Mouse (Mus musculus) MEL (cell line): ENCODE data around the gene Dpep2nb. TPM values are rescaled to one million over a fixed set of nuclear protein-coding genes. Genes with fewer than 3 reads are reported as not detected.

Experiments
- DNase-seq: peaks from one replicate; pipeline ENCODE4 v3.0.0; 2011; ENCODE audit warnings: low read depth, low spot score
- H3K27ac ChIP-seq: 2 replicates; pipeline ENCODE4 v1.5.1; 2012; ENCODE audit warnings: low read depth, mild to moderate bottlenecking, control low read depth, low read length, moderate library complexity; ENCODE audit not compliant: control insufficient read depth
- H3K27me3 ChIP-seq, 2 experiments: fragments of 150-350 bp in 1 of 2; sonication (generic) in 1 of 2; 2 replicates each; pipeline ENCODE4 v1.6.1; 2012; ENCODE audit warnings: low read length in 2 of 2, mild to moderate bottlenecking in 2 of 2, improper control_type of control experiment in 1 of 2, moderate library complexity in 1 of 2; ENCODE audit not compliant: insufficient read depth in 2 of 2, control insufficient read depth in 1 of 2
- H3K36me3 ChIP-seq, 2 experiments: 2 replicates each; pipeline ENCODE4 v1.6.1; 2012 to 2014; ENCODE audit warnings: low read length in 2 of 2, improper control_type of control experiment in 1 of 2, inconsistent platforms in 1 of 2, mild to moderate bottlenecking in 1 of 2; ENCODE audit not compliant: insufficient read depth in 2 of 2, control insufficient read depth in 1 of 2
- H3K4me1 ChIP-seq, 2 experiments: fragments of 150-350 bp in 1 of 2; sonication (generic) in 1 of 2; 2 replicates each; pipeline ENCODE4 v1.6.1; 2012; ENCODE audit warnings: low read length in 2 of 2, improper control_type of control experiment in 1 of 2, mild to moderate bottlenecking in 1 of 2; ENCODE audit not compliant: insufficient read depth in 2 of 2, control insufficient read depth in 1 of 2
- H3K4me3 ChIP-seq, 2 experiments: fragments of 150-350 bp in 1 of 2; sonication (generic) in 1 of 2; 2 replicates each; pipeline ENCODE4 v1.5.1; 2012; ENCODE audit warnings: low read depth in 2 of 2, low read length in 2 of 2, mild to moderate bottlenecking in 2 of 2, moderate library complexity in 2 of 2, control low read depth in 1 of 2, improper control_type of control experiment in 1 of 2; ENCODE audit not compliant: control insufficient read depth in 1 of 2, insufficient read depth in 1 of 2
- H3K79me2 ChIP-seq: 2 replicates; pipeline ENCODE4 v1.6.1; 2012; ENCODE audit warnings: mild to moderate bottlenecking, low read length, moderate library complexity; ENCODE audit not compliant: control insufficient read depth, poor library complexity, insufficient read depth
- H3K9ac ChIP-seq: 2 replicates; pipeline ENCODE4 v1.6.1; 2012; ENCODE audit warnings: low read depth, mild to moderate bottlenecking, control low read depth, low read length, moderate library complexity; ENCODE audit not compliant: control insufficient read depth, poor library complexity, severe bottlenecking
- H3K9me3 ChIP-seq: fragments of 150-350 bp; sonication (generic); replicated peaks from 2 replicates; pipeline ENCODE4 v1.6.1; 2012; ENCODE audit warnings: mild to moderate bottlenecking, low read length, improper control_type of control experiment, moderate library complexity; ENCODE audit not compliant: insufficient read depth
- CHD1 ChIP-seq: IDR thresholded peaks from 2 replicates; pipeline ENCODE4 v1.6.1; 2012; ENCODE audit warnings: low read depth, mild to moderate bottlenecking, inconsistent platforms, low read length, improper control_type of control experiment
- ELF1 ChIP-seq: IDR thresholded peaks from 2 replicates; pipeline ENCODE4 v1.6.1; 2014; ENCODE audit warnings: low read depth, mild to moderate bottlenecking, inconsistent platforms, low read length, improper control_type of control experiment, moderate library complexity
- ETS1 ChIP-seq: IDR thresholded peaks from 2 replicates; pipeline ENCODE4 v1.6.1; 2012; ENCODE audit warnings: low read depth, mild to moderate bottlenecking, inconsistent platforms, low read length, improper control_type of control experiment, moderate library complexity
- MEF2A ChIP-seq: IDR thresholded peaks from 2 replicates; pipeline ENCODE4 v1.6.1; 2014; ENCODE audit warnings: low read depth, mild to moderate bottlenecking, inconsistent platforms, low read length, improper control_type of control experiment; ENCODE audit not compliant: poor library complexity, insufficient replicate concordance, severe bottlenecking; ENCODE audit errors: extremely low read depth
- MYC ChIP-seq: IDR thresholded peaks from 2 replicates; pipeline ENCODE4 v1.6.1; 2011; ENCODE audit warnings: low read depth, mild to moderate bottlenecking, low read length, improper control_type of control experiment, moderate library complexity
- POLR2AphosphoS5 ChIP-seq: IDR thresholded peaks from 2 replicates; pipeline ENCODE4 v1.6.1; 2012; ENCODE audit warnings: low read depth, borderline replicate concordance, mild to moderate bottlenecking, inconsistent platforms, low read length, moderate library complexity, mixed read lengths
- RCOR1 ChIP-seq: IDR thresholded peaks from 2 replicates; pipeline ENCODE4 v1.6.1; 2012; ENCODE audit warnings: low read depth, mild to moderate bottlenecking, inconsistent platforms, low read length, improper control_type of control experiment
- SIN3A ChIP-seq: IDR thresholded peaks from 2 replicates; pipeline ENCODE4 v1.6.1; 2012; ENCODE audit warnings: low read length, improper control_type of control experiment, inconsistent platforms
- USF1 ChIP-seq: IDR thresholded peaks from 2 replicates; pipeline ENCODE4 v1.6.1; 2014; ENCODE audit warnings: low read depth, mild to moderate bottlenecking, inconsistent platforms, low read length, improper control_type of control experiment, moderate library complexity
- USF2 ChIP-seq, 2 experiments: IDR thresholded peaks; 2 replicates each; pipeline ENCODE4 v1.6.1; 2011 to 2012; ENCODE audit warnings: improper control_type of control experiment in 2 of 2, low read length in 2 of 2, borderline replicate concordance in 1 of 2, inconsistent platforms in 1 of 2, low read depth in 1 of 2, mild to moderate bottlenecking in 1 of 2; ENCODE audit not compliant: insufficient read depth in 1 of 2
- ZC3H11A ChIP-seq: IDR thresholded peaks from 2 replicates; pipeline ENCODE4 v1.6.1; 2012; ENCODE audit warnings: low read depth, mild to moderate bottlenecking, inconsistent platforms, low read length, improper control_type of control experiment
- ZNF384 ChIP-seq: IDR thresholded peaks from 2 replicates; pipeline ENCODE4 v1.6.1; 2012; ENCODE audit warnings: low read depth, mild to moderate bottlenecking, inconsistent platforms, low read length, improper control_type of control experiment
- polyA plus RNA-seq, 2 experiments: library from polyadenylated mRNA; stranded (reverse) in 1 of 2; unstranded in 1 of 2; fragments of >175 nt in 1 of 2; fragments of >200 nt in 1 of 2; gene quantifications; 2 replicates each; pipeline versions ENCODE4 v1.2.1 to v1.2.4; 2012; ENCODE audit warnings: low replicate concordance in 2 of 2, low read depth in 1 of 2; ENCODE audit not compliant: insufficient read length in 2 of 2, insufficient read depth in 1 of 2, missing spikeins in 1 of 2
- total RNA-seq: library from RNA; depleted of rRNA; stranded (reverse); fragments of 300-350 nt; gene quantifications from 2 replicates; pipeline ENCODE4 v1.2.3, GENCODE M21; 2012

Dpep2nb gene
- total and polyA plus RNA-seq, 3 experiments, result 0.14 TPM; not detected in 2

DNA sequence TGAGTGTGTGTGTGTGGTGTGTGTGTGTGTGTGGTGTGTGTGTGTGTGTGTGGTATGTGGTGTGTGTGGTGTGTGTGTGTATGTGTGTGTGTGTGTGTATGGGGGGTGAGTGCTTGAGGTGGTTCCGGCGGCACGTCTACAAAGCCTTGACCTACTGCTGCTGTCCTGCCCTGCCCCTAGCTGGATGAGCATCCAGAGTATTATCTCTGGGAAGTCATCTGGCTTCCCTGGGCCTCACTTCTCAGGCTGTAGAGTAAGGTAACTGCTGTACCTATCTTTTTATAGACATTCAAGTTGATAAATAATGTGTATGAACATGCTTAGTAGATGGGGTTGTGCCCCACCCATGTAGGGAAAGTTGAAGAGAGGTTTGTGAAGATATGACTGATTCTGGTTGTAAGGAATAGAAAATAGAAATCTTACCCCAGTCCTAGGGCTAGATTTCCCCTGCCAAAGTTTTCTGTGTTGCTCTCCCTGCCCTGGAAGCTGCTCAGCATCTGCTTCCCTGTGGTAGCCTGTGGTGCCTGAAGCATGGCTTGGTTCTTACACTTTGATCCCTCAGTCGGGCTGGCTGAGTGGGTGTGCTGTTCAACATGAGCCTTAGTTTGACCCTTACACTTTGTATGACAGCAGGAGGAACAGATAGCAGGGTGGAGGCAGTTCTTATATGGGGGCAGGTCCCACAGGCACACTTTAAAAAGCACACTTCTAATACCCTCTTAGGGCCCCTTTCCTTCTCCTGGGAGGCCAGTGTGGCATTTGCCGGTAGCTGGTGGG, 42.3 kb upstream of the Dpep2nb start:
- Histone ChIP-seq H3K27ac (no peak overlapping the region), H3K9me3 (no peaks in the 10 kb centered on the region), H3K36me3 (no peaks in the 10 kb centered on the region; a peak in 1 of 4 replicates), H3K27me3 (no peaks in the 10 kb centered on the region), H3K4me1 (no peaks in the 10 kb centered on the region), H3K9ac (no peak overlapping the region), H3K4me3 (no peak overlapping the region), H3K79me2 (no peaks in the 10 kb centered on the region)
- no peak for DNase-seq
- TF ChIP-seq MEF2A (no peak), USF2 (IDR thresholded peaks at IDR 0.05; ENCODE audit: borderline replicate concordance in 1 of 2, insufficient read depth in 1 of 2, low read depth in 1 of 2, low read length in 2 of 2) (no peak)

DNA sequence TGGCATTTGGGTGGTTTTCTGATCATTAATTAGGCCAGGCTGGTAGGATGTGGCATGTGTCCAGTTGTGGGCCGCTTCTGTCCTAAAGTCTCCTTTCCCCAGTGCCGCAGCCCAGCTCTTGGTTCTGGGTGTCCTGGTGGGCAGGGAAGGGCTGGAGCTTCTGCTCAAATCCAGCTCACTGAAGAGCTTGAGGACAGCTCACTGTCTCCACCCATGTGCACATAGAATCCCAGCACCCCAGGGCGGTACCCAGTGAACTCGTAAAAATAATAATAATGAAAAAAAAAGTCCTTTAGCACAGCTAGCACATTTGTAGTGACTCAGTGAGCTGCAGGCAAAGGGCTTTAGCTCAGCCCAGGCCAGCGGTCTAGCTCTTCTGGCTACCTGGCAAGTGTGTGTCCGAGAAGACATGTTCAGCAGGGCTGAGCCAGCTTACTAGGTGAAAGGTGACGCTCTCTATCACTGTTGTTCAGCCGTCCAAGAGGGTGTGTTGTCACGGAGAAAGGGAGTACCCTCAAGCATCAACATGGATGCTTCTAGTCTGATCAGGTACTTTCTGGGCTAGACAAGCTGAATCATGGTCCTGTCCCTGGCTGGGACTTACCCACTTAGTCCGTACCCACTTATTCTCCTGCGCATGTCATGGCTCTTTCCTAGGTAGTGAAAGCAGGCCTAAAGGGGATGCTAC, 41.2 kb upstream of the Dpep2nb start:
- Histone ChIP-seq H3K36me3 (no peaks in the 10 kb centered on the region; a peak in 1 of 4 replicates), H3K27ac (no peak overlapping the region), H3K4me1 (no peaks in the 10 kb centered on the region), H3K4me3 (no peak overlapping the region), H3K9me3 (no peaks in the 10 kb centered on the region), H3K79me2 (no peaks in the 10 kb centered on the region), H3K9ac (no peak overlapping the region), H3K27me3 (no peaks in the 10 kb centered on the region)
- TF ChIP-seq CHD1 (no peak), ELF1 (no peak), USF1 (no peak), ZNF384 (no peak), POLR2AphosphoS5 (no peak), MYC (no peak), RCOR1 (no peak), SIN3A (no peak), ETS1 (no peak), MEF2A (no peak), ZC3H11A (no peak)
- no peak for DNase-seq
